In the genomic region with DNA sequence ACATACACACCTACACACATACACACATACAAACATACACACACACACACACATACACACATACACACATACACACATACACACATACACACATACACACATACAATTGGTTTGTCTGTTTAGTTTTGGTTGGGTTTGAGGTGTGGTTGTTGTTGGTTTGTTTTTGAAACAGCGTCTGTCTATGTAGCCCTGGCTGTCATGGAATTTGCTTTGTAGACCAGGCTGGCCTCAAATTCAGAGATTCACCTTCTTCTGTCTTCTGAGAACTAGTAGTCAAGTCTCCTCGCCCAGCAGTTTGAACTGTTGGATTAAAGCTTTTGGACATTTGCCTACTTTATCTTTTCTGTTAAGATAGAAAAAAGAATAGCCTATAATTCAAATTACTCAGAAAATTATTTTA, we compare ENCODE assay signal across 30 mouse cellular contexts. TPM values are rescaled to one million over a fixed set of nuclear protein-coding genes. Genes with fewer than 3 reads are reported as not detected.
DNase-seq lines count a peak whose midpoint lies in the region; ATAC-seq and TF ChIP-seq lines count a peak whose summit lies in the region.
"Not testable (repeated sequence)": the region's sequence is repeated elsewhere in the genome, so short reads cannot be mapped to it uniquely, and the experiment has no call there.
"Had no signal": no experiment of that assay in that cellular context is flagged by ENCODE, and none has a peak within 500 bp of the region (broad histone marks: within the 10 kb centered on the region; RNA-seq: fewer than 3 reads in every experiment).

No protein-coding gene starts in this region.

- not testable (repeated sequence) for TF ChIP-seq CTCF in midbrain, postnatal 0 days (IDR thresholded peaks at IDR 0.05)

- ATAC-seq in cerebellum, adult (ENCODE audit: insufficient number of reproducible peaks, low FRiP score, low TSS enrichment), result peak; percentile 36; the same call in 1 of the 2 replicates
- peak; percentile 65 for ATAC-seq in heart, embryonic 11.5 days (replicated peaks; ENCODE audit: insufficient number of reproducible peaks, low FRiP score, low TSS enrichment)
- peak; percentile 69; the same call in 1 of the 2 replicates for ATAC-seq in hindbrain, embryonic 14.5 days (ENCODE audit: low FRiP score)
- not testable (repeated sequence) for ATAC-seq in limb, embryonic 11.5 days (ENCODE audit: insufficient number of reproducible peaks, low FRiP score, low TSS enrichment, low read depth)
- ATAC-seq in lung, embryonic 15.5 days (ENCODE audit: borderline replicate concordance, extremely low read depth, low FRiP score, low TSS enrichment), result peak; percentile 57
- peak; percentile 74; the same call in 1 of the 2 replicates for ATAC-seq in midbrain, postnatal 0 days (ENCODE audit: low FRiP score)
- ATAC-seq in stomach, embryonic 16.5 days (ENCODE audit: insufficient read depth, low FRiP score), result peak; percentile 66; the same call in 1 of the 2 replicates

- not testable (repeated sequence) for H3K4me3 ChIP-seq in heart, embryonic 11.5 days (ENCODE audit: low read depth, low read length); hindbrain, embryonic 14.5 days (replicated peaks; ENCODE audit: low read length); limb, embryonic 11.5 days (ENCODE audit: low read depth, low read length); lung, embryonic 15.5 days; midbrain, postnatal 0 days (ENCODE audit: low read depth, low read length); stomach, embryonic 16.5 days (replicated peaks; ENCODE audit: low read length)

- H3K27ac ChIP-seq in heart, embryonic 11.5 days (ENCODE audit: low read depth, low read length); hindbrain, embryonic 14.5 days; limb, embryonic 11.5 days (replicated peaks; ENCODE audit: low read depth, low read length); lung, embryonic 15.5 days; midbrain, postnatal 0 days (ENCODE audit: low read depth, low read length); stomach, embryonic 16.5 days (ENCODE audit: low read length): not testable (repeated sequence)

- not testable (repeated sequence) for DNase-seq in hindbrain, embryonic 14.5 days (ENCODE audit: low spot score); midbrain, postnatal 0 days (ENCODE audit: low spot score)
- peak; percentile 23 for DNase-seq in limb, embryonic 11.5 days (ENCODE audit: low spot score)

- not testable (repeated sequence) for H3K4me1 ChIP-seq in heart, embryonic 11.5 days (ENCODE audit: control insufficient read depth, insufficient read depth, low read length); hindbrain, embryonic 14.5 days (replicated peaks; ENCODE audit: control insufficient read depth, insufficient read depth, low read length); limb, embryonic 11.5 days (ENCODE audit: control insufficient read depth, insufficient read depth, low read length); lung, embryonic 15.5 days; midbrain, postnatal 0 days (ENCODE audit: insufficient read depth, low read length); stomach, embryonic 16.5 days (ENCODE audit: control insufficient read depth, insufficient read depth, low read length)

- not testable (repeated sequence) for H3K27me3 ChIP-seq in heart, embryonic 11.5 days (ENCODE audit: control insufficient read depth, insufficient read depth, low read length); hindbrain, embryonic 14.5 days (ENCODE audit: control insufficient read depth, insufficient read depth, low read length); limb, embryonic 11.5 days (ENCODE audit: control insufficient read depth, insufficient read depth, low read length); lung, embryonic 15.5 days; midbrain, postnatal 0 days (ENCODE audit: insufficient read depth, low read length); stomach, embryonic 16.5 days (ENCODE audit: control insufficient read depth, insufficient read depth, low read length)

- 54% methylated on average over 2 of the region's 2 CpGs for WGBS in heart, embryonic 11.5 days (ENCODE audit: insufficient replicate concordance)
- WGBS in hindbrain, embryonic 14.5 days, result 60% methylated on average over 2 of the region's 2 CpGs
- WGBS in limb, embryonic 11.5 days, result 64% methylated on average over 2 of the region's 2 CpGs
- WGBS in lung, embryonic 15.5 days, result 58% methylated on average over 2 of the region's 2 CpGs
- 54% methylated on average over 2 of the region's 2 CpGs for WGBS in midbrain, postnatal 0 days
- 56% methylated on average over 2 of the region's 2 CpGs for WGBS in stomach, embryonic 16.5 days

- H3K9ac ChIP-seq in heart, embryonic 11.5 days (ENCODE audit: low read depth, low read length); hindbrain, embryonic 14.5 days; limb, embryonic 11.5 days (ENCODE audit: low read length); lung, embryonic 15.5 days; midbrain, postnatal 0 days (replicated peaks; ENCODE audit: low read length, poor library complexity, severe bottlenecking); stomach, embryonic 16.5 days (ENCODE audit: low read length): not testable (repeated sequence)

- H3K4me2 ChIP-seq in heart, embryonic 11.5 days; hindbrain, embryonic 14.5 days (replicated peaks); limb, embryonic 11.5 days (ENCODE audit: low read depth, severe bottlenecking); lung, embryonic 15.5 days; midbrain, postnatal 0 days (ENCODE audit: low read depth, low read length, poor library complexity, severe bottlenecking); stomach, embryonic 16.5 days (ENCODE audit: low read depth, low read length): not testable (repeated sequence)

- not testable (repeated sequence) for H3K36me3 ChIP-seq in heart, embryonic 11.5 days (ENCODE audit: control insufficient read depth, insufficient read depth, low read length); hindbrain, embryonic 14.5 days (replicated peaks; ENCODE audit: control insufficient read depth, insufficient read depth); limb, embryonic 11.5 days (ENCODE audit: control insufficient read depth, insufficient read depth, low read length); lung, embryonic 15.5 days; midbrain, postnatal 0 days (ENCODE audit: insufficient read depth, low read length); stomach, embryonic 16.5 days (ENCODE audit: control insufficient read depth, insufficient read depth, low read length)

- not testable (repeated sequence) for H3K9me3 ChIP-seq in heart, embryonic 11.5 days (replicated peaks; ENCODE audit: control insufficient read depth, low read length); limb, embryonic 11.5 days (ENCODE audit: control insufficient read depth, low read length); lung, embryonic 15.5 days; stomach, embryonic 16.5 days (replicated peaks; ENCODE audit: control insufficient read depth, low read length)
- peaks cover 28% of the 10 kb centered on the region for H3K9me3 ChIP-seq in hindbrain, embryonic 14.5 days (ENCODE audit: control insufficient read depth, low read length)
- H3K9me3 ChIP-seq in midbrain, postnatal 0 days (ENCODE audit: low read length), result peaks cover 17% of the 10 kb centered on the region

RNA-seq across cellular contexts. Expression of a gene that starts 14.6 kb away (rescaled TPM):
- polyA plus RNA-seq in heart, embryonic 11.5 days (2014; fragmentation: Nextera tagmentation; extraction: Ambion mirVana), result not detected in 2 replicates
- not detected in 2 replicates for polyA plus RNA-seq in hindbrain, embryonic 14.5 days (2014; fragmentation: Nextera tagmentation; extraction: Ambion mirVana)
- polyA plus RNA-seq in limb, embryonic 11.5 days (2014; fragmentation: Nextera tagmentation; extraction: Ambion mirVana), result not detected in 2 replicates
- polyA plus RNA-seq in lung, embryonic 15.5 days (2015; fragmentation: Nextera tagmentation; extraction: Ambion mirVana), result 0.32 TPM in 1 of 2 replicates, not detected in the other
- not detected in 2 replicates for total RNA-seq in midbrain, postnatal 0 days (2014; rRNA removed)
- not detected in 2 replicates for polyA plus RNA-seq in midbrain, postnatal 0 days (2015; fragmentation: Nextera tagmentation; extraction: Ambion mirVana)
- not detected in 2 replicates for polyA plus RNA-seq in stomach, embryonic 16.5 days (2015; fragmentation: Nextera tagmentation; extraction: Ambion mirVana)
- total RNA-seq: adrenal gland, adult 2 months; adrenal gland, postnatal 36 days; CH12.LX; ES-E14; gastrocnemius, adult 18-20 months; gastrocnemius, postnatal 25 days; heart, postnatal 14 days; left cerebral cortex, postnatal 10 days; megakaryocyte progenitor cell, adult 5-6 weeks; monocyte, adult 5-6 weeks had no signal
- polyA plus RNA-seq: activated CD4-positive, CD25-positive, alpha-beta regulatory T cell, adult 4 months; adrenal gland, adult 2 months; brain, embryonic 14.5 days; cerebellum, adult 2 months; forebrain, embryonic 15.5 days; frontal cortex, adult 2 months; hindbrain, embryonic 10.5 days; intestine, embryonic 16.5 days; liver, embryonic 14.5 days; midbrain, embryonic 10.5 days had no signal

RNA-seq across cellular contexts. Expression of a gene that starts 38.1 kb away (rescaled TPM):
- polyA plus RNA-seq in heart, embryonic 11.5 days (2014; fragmentation: Nextera tagmentation; extraction: Ambion mirVana), result 0.24 TPM in 1 of 2 replicates, not detected in the other
- polyA plus RNA-seq in hindbrain, embryonic 14.5 days (2014; fragmentation: Nextera tagmentation; extraction: Ambion mirVana), result not detected in 2 replicates
- polyA plus RNA-seq in limb, embryonic 11.5 days (2014; fragmentation: Nextera tagmentation; extraction: Ambion mirVana), result not detected in 2 replicates
- polyA plus RNA-seq in lung, embryonic 15.5 days (2015; fragmentation: Nextera tagmentation; extraction: Ambion mirVana), result not detected in 2 replicates
- total RNA-seq in midbrain, postnatal 0 days (2014; rRNA removed), result not detected in 2 replicates
- polyA plus RNA-seq in midbrain, postnatal 0 days (2015; fragmentation: Nextera tagmentation; extraction: Ambion mirVana), result not detected in 2 replicates
- not detected in 2 replicates for polyA plus RNA-seq in stomach, embryonic 16.5 days (2015; fragmentation: Nextera tagmentation; extraction: Ambion mirVana)
- total RNA-seq: adrenal gland, adult 2 months; adrenal gland, postnatal 36 days; CH12.LX; ES-E14; gastrocnemius, adult 18-20 months; gastrocnemius, postnatal 25 days; heart, postnatal 14 days; left cerebral cortex, postnatal 10 days; megakaryocyte progenitor cell, adult 5-6 weeks; monocyte, adult 5-6 weeks had no signal
- polyA plus RNA-seq: activated CD4-positive, CD25-positive, alpha-beta regulatory T cell, adult 4 months; adrenal gland, adult 2 months; brain, embryonic 14.5 days; C2C12; cerebellum, adult 2 months; cortical plate, adult 2 months; forebrain, embryonic 15.5 days; frontal cortex, adult 2 months; heart, embryonic 10.5 days; hindbrain, embryonic 10.5 days; intestine, embryonic 16.5 days; liver, embryonic 14.5 days; lung, adult 2 months; midbrain, embryonic 10.5 days had no signal
